ENCODE assay signal across 31 mouse cellular contexts in genomic region chr1:128781311-128781710, GRCm38 (mm10).
A peak's percentile ranks its signal among the peaks of the same experiment; 100 is the strongest.
DNase-seq lines count a peak whose midpoint lies in the region; TF ChIP-seq lines count a peak whose summit lies in the region.
"Had no signal": no experiment of that assay in that cellular context is flagged by ENCODE, and none has a peak within 500 bp of the region (broad histone marks: within the 10 kb centered on the region; RNA-seq: fewer than 3 reads in every experiment).

No protein-coding gene starts in this region.

- H3K4me1 ChIP-seq in spleen, adult 2 months (ENCODE audit: control insufficient read depth, insufficient read depth, insufficient read length) = no peaks in the 10 kb centered on the region
- H3K4me1 ChIP-seq: embryonic facial prominence, embryonic 13.5 days; forebrain, embryonic 10.5 days; heart, embryonic 13.5 days; liver, embryonic 13.5 days; midbrain, embryonic 10.5 days; neural tube, embryonic 12.5 days had no signal

- no peaks in the 10 kb centered on the region for H3K27me3 ChIP-seq in spleen, adult 2 months (ENCODE audit: control insufficient read depth, insufficient read depth, low read length)
- H3K27me3 ChIP-seq: embryonic facial prominence, embryonic 13.5 days; heart, embryonic 13.5 days; liver, embryonic 13.5 days; neural tube, embryonic 12.5 days had no signal

- H3K4me3 ChIP-seq in spleen, adult 2 months (ENCODE audit: extremely low read depth, insufficient read depth, insufficient read length) = no peak overlapping the region
- H3K4me3 ChIP-seq: embryonic facial prominence, embryonic 13.5 days; forebrain, embryonic 10.5 days; gastrocnemius, adult 2 months; heart, adult 2 months; heart, embryonic 13.5 days; liver, embryonic 13.5 days; midbrain, embryonic 10.5 days; myocyte; neural tube, embryonic 12.5 days had no signal

- no peak for TF ChIP-seq POLR2A in spleen, adult 2 months (IDR thresholded peaks at IDR 0.05; ENCODE audit: low read depth, low read length)

- no peak for TF ChIP-seq CTCF in spleen, adult 2 months (IDR thresholded peaks at IDR 0.05; ENCODE audit: extremely low read depth, insufficient read depth, insufficient read length, insufficient replicate concordance)

- 0 out of 2 replicates have a peak overlapping the region, but pooled peaks have one; percentile 55 for H3K27ac ChIP-seq in spleen, adult 2 months (ENCODE audit: insufficient read depth, low read length)
- H3K27ac ChIP-seq: embryonic facial prominence, embryonic 13.5 days; forebrain, embryonic 10.5 days; gastrocnemius, adult 2 months; heart, adult 2 months; heart, embryonic 13.5 days; hindbrain, embryonic 14.5 days; liver, embryonic 13.5 days; midbrain, embryonic 10.5 days; neural tube, embryonic 12.5 days had no signal

- whole genome bisulfite sequencing in spleen, adult 2 months = 93% methylated on average over 4 of the region's 4 CpGs

- no peaks in the 10 kb centered on the region for H3K36me3 ChIP-seq in spleen, adult 2 months (ENCODE audit: control insufficient read depth, insufficient read depth, low read length)
- H3K36me3 ChIP-seq: embryonic facial prominence, embryonic 13.5 days; forebrain, embryonic 10.5 days; heart, embryonic 13.5 days; liver, embryonic 13.5 days; midbrain, embryonic 10.5 days; neural tube, embryonic 12.5 days had no signal

- DNase-seq in heart, adult 11 months = peak; percentile 73
- DNase-seq in heart, adult 9 months (ENCODE audit: low spot score in 2 of 2) = no peak
- peak; percentile 11 to 23 for DNase-seq in left cerebral cortex, postnatal 36 days (ENCODE audit: low spot score in 2 of 2)
- DNase-seq in left cerebral cortex, adult 11 months (ENCODE audit: low spot score) = no peak
- DNase-seq in spleen, adult 2 months (ENCODE audit: low read depth in 1 of 2, low spot score in 2 of 2) = no peak
- no peak for DNase-seq in spleen, postnatal 10 days (ENCODE audit: low spot score in 2 of 2)
- DNase-seq in embryo, embryonic 9.5 days (ENCODE audit: extremely low spot score) = no peak
- DNase-seq: adrenal gland, postnatal 14 days; cerebellum, adult 11-12 months; cerebellum, adult 9-11 months; embryo, embryonic 11 days; forebrain, postnatal 0 days; gastrocnemius, adult 2 months; gastrocnemius, postnatal 36 days; heart, adult 2 months; heart, postnatal 10 days; kidney, adult 9 months; kidney, postnatal 10 days; left cerebral cortex, postnatal 4 days; liver, embryonic 13.5 days; lung, adult 18-20 months; lung, postnatal 10 days; right cerebral cortex, adult 18-20 months; thymus, postnatal 14 days had no signal

- intact Hi-C loops in left cerebral cortex, postnatal 36 days (cut with DNase I) = no loop called here

Comparison
In these comparisons a context has a peak if more than half of its experiments do, and no peak if none do; other contexts are left out.
1. DNase-seq: peak in heart, adult 11 months (single experiment) and left cerebral cortex, postnatal 36 days (2 of 2); none in heart, adult 9 months (0 of 2), left cerebral cortex, adult 11 months (single experiment), spleen, adult 2 months (0 of 2), spleen, postnatal 10 days (0 of 2) and embryo, embryonic 9.5 days (single experiment).